Mouse (Mus musculus) intestine, postnatal 0 days (tissue): ENCODE data around the gene Slitrk5. TPM values are rescaled to one million over a fixed set of nuclear protein-coding genes. Genes with fewer than 3 reads are reported as not detected.
A peak's percentile ranks its signal among the peaks of the same experiment; 100 is the strongest.

ENCODE experiments used
- ATAC-seq: fragments of 200-750 bp; cut with Nextera tagmentation; 2 replicates; pipeline ENCODE4 v1.8.0; 2017; ENCODE audit warnings: mild to moderate bottlenecking, moderate TSS enrichment, moderate library complexity
- H3K27ac ChIP-seq: fragments of 300-500 bp; sonication (generic); 2 replicates; pipeline ENCODE4 v1.5.1; 2014; ENCODE audit warnings: mild to moderate bottlenecking, low read depth, low read length, moderate library complexity
- H3K27me3 ChIP-seq: fragments of 300-500 bp; sonication (generic); replicated peaks from 2 replicates; pipeline ENCODE4 v1.6.1; 2014; ENCODE audit warnings: low read length, mixed read lengths; ENCODE audit not compliant: control insufficient read depth, insufficient read depth
- H3K36me3 ChIP-seq: fragments of 300-500 bp; sonication (generic); 2 replicates; pipeline ENCODE4 v1.6.1; 2014; ENCODE audit warnings: mild to moderate bottlenecking, moderate library complexity; ENCODE audit not compliant: control insufficient read depth, insufficient read depth
- H3K4me1 ChIP-seq: fragments of 300-500 bp; sonication (generic); replicated peaks from 2 replicates; pipeline ENCODE4 v1.6.1; 2014; ENCODE audit warnings: antibody characterized with exemption, low read length, mixed read lengths; ENCODE audit not compliant: control insufficient read depth, insufficient read depth
- H3K4me2 ChIP-seq: fragments of 300-500 bp; sonication (generic); replicated peaks from 2 replicates; pipeline ENCODE4 v1.6.1; 2014; ENCODE audit warnings: low read depth, mild to moderate bottlenecking, moderate library complexity
- H3K4me3 ChIP-seq: fragments of 300-500 bp; sonication (generic); 2 replicates; pipeline ENCODE4 v1.5.1; 2014; ENCODE audit warnings: low read depth, low read length
- H3K9ac ChIP-seq: fragments of 300-500 bp; sonication (generic); 2 replicates; pipeline ENCODE4 v1.6.1; 2014; ENCODE audit warnings: mild to moderate bottlenecking, low read depth, low read length
- H3K9me3 ChIP-seq: fragments of 300-500 bp; sonication (generic); 2 replicates; pipeline ENCODE4 v1.6.1; 2016; ENCODE audit warnings: mixed run types; ENCODE audit not compliant: control insufficient read depth
- CTCF ChIP-seq: sonication (generic); IDR thresholded peaks from 2 replicates; pipeline ENCODE4 v1.5.1; 2016; ENCODE audit warnings: low read depth, mild to moderate bottlenecking, control low read depth, antibody characterized with exemption, moderate library complexity
- WGBS: fragments of 180-500 bp; shearing (Covaris S2); extraction: QIAGEN DNeasy Blood & Tissue Kit; methylation state at CpG from one replicate; pipeline ENCODE4 v1.1.7; 2014; 5-methylcytosine and 5-hydroxymethylcytosine counted together
- polyA plus RNA-seq: library from polyadenylated mRNA; unstranded; fragments of >200 nt; fragmentation: Nextera tagmentation; extraction: Ambion mirVana; gene quantifications from 2 replicates; pipeline ENCODE4 v1.2.1, GENCODE M21; 2015

Slitrk5 gene
- polyA plus RNA-seq: 1.1 TPM in 2 replicates

DNA sequence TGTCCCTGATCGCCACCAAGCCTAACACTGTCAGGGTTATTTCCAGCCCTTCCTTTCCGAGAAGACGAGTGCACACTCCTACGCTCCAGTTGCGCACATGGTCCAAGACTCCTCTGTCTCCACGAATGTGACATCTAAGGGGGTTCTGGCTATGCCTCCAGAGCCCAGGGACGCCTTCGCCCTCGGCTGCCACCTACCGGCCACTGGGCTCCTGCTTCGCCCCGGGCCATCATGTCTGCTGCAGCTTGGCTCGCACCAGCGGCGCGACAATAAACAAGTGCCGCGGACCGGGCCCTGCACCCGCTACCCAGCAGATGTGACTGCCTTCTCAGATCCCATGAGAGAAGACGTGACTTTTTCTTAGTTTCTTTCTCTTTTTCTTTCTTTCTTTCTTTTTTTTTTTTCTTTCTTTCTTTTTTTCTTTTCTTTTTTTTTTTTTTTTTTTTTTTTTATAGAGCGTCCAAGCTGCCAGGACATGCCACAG, at the start of gene Slitrk5:
Gene Slitrk5 (plus strand): TSS at position 434 of the 484 bp plus-strand sequence.
- Histone ChIP-seq H3K27ac (no peak within 1 kb of the TSS), H3K27me3 (peaks cover 34% of the 10 kb centered on the region), H3K4me3 (peak within 1 kb of the TSS; percentile 68), H3K36me3 (no peaks in the 10 kb centered on the region), H3K4me2 (peak within 1 kb of the TSS; percentile 99), H3K9ac (peak within 1 kb of the TSS; percentile 40; the same call in 1 of the 2 replicates), H3K4me1 (no peaks in the 10 kb centered on the region), H3K9me3 (no peaks in the 10 kb centered on the region)
- peak; percentile 67; the same call in 1 of the 2 replicates for ATAC-seq
- 1% methylated on average over 22 of the region's 22 CpGs for WGBS
- peak; percentile 96 for TF ChIP-seq CTCF

DNA sequence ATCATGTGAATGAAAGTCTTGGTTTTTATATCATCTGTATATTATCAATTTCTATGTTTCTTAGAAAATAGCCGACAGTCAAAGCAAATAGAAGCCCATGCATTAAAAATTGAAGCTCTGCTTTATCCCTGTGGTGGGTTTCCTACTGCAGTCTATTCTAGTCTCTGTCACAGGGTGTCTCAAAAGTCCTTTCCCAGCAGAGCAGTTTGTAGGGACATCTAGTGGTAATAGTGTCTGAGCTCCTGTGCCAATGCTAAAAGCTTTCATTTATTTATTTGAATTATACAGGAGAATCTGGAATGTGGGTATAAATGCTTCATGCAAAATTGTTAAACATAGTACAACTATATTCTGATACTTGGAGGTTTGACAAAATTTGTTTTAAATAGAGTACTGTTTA, 2.0 kb upstream of the Slitrk5 start:
- H3K4me1 ChIP-seq: no peaks in the 10 kb centered on the region
- H3K27ac ChIP-seq: no peak overlapping the region
- H3K36me3 ChIP-seq: no peaks in the 10 kb centered on the region
- 53% methylated on average over 1 of the region's 1 CpGs for WGBS
- H3K27me3 ChIP-seq: peaks cover 24% of the 10 kb centered on the region
- H3K4me2 ChIP-seq: no peak overlapping the region
- H3K9me3 ChIP-seq: no peaks in the 10 kb centered on the region
- ATAC-seq: no peak
- H3K9ac ChIP-seq: no peak overlapping the region
- no peak overlapping the region for H3K4me3 ChIP-seq
- peak; percentile 44 for TF ChIP-seq CTCF

DNA sequence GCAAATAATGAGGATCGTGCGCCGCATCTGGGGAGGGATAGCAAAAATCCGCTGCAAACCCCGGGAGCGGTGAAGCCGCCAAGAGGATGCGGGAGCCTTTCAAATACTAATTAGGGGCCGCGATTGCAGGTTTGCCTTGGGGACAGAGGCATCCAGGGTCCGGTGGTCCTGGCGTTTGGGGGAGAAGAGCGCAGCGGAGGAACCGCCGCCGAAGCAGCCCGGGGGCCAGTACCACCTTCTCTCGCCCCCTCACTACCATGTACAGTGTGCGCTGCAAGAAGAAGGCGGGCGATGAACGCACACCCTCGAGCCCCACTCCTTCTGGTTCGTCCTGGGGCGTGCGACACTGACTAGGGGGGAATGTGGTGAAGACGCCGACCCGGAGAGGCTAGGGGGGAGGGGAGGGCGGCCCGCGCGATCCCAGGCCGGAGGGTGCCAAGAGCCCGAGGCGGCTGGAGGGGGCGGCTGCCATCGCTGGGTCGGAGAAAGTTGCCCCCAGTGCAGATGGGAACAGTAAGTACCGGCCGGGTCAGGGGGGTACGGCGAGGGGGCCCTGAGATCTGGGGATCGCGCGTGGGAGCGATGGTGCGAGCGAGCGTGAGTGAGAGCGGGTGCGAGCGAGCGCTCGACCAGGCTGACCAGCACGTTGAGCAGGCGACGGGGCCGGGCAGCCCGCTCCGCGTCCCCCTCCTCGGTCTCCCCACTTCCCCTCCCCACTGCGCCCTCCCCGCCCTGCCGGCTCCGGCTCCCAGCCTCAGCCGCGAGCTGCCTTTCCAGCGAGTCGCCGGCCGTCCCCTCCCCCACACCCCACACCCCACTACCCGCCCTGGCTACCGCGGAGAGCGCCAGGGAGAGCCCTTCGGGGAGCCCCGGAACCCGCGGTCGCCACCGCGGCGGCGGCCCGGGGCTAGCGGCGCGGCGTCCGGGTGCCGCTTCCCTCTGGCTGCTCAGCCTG, 591 bp downstream of the Slitrk5 start:
- Histone ChIP-seq H3K9ac (peak overlapping the region; percentile 40; the same call in 1 of the 2 replicates), H3K27me3 (peaks cover 42% of the 10 kb centered on the region), H3K36me3 (no peaks in the 10 kb centered on the region), H3K4me2 (peak overlapping the region; percentile 99), H3K4me3 (peak overlapping the region; percentile 68), H3K27ac (no peak overlapping the region), H3K9me3 (no peaks in the 10 kb centered on the region), H3K4me1 (no peaks in the 10 kb centered on the region)
- TF ChIP-seq CTCF: no peak
- ATAC-seq: peak; percentile 55
- under 1% methylated on average over 83 of the region's 94 CpGs for WGBS

DNA sequence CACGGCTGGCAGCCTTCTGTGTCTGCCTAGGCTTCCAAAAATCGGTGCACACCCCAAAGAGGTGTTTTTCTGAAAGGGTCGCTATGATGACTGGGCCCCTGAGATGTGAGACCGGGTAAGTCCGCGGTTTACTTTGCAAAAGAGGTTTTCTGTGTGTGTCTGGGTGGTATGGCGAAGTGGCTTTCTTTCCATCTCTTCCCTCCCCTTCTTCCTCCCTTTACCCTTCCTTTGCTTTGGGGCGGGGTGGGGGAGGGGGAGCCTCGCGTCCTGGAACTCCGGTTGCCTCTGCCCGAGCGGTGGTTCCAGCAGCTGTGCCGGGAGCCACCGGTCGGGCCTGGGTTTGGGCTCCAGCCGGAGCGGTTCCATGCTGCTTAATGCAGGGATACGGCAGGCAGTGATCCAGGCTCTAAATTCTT, 1.3 kb downstream of the Slitrk5 start:
- Histone ChIP-seq H3K4me2 (peak overlapping the region; percentile 99), H3K27ac (no peak overlapping the region), H3K9ac (0 out of 2 replicates have a peak overlapping the region, but pooled peaks have one; percentile 40), H3K27me3 (peaks cover 45% of the 10 kb centered on the region), H3K4me3 (peak overlapping the region; percentile 68), H3K36me3 (no peaks in the 10 kb centered on the region), H3K9me3 (no peaks in the 10 kb centered on the region), H3K4me1 (no peaks in the 10 kb centered on the region; the same call in 1 of the 2 replicates)
- WGBS: under 1% methylated on average over 19 of the region's 19 CpGs
- TF ChIP-seq CTCF: no peak
- ATAC-seq: peak; percentile 14; the same call in 1 of the 2 replicates

DNA sequence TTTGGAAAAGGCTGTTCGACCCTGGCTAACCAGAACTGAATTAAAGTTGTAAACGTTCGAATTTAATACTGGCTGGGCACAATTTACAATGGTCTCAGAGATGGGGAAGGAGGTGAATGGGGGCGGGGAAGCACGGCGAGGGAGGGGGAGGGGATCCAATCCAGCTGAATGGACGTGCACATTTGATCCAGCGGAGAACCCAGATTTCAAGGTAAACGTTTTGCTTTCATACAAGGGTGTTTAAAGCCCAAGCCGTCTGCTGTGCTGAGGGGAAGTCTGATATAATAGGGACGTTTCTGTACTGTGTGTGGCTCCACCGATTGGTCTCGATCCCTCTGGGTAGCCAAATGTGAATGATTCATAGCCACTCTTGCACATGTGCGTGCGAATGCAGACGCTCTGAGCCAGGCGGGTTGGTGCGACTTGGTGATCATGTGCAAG, 2.0 kb downstream of the Slitrk5 start:
- peaks cover 48% of the 10 kb centered on the region for H3K27me3 ChIP-seq
- no peak for ATAC-seq
- no peaks in the 10 kb centered on the region for H3K36me3 ChIP-seq
- H3K27ac ChIP-seq: no peak overlapping the region
- WGBS: 2% methylated on average over 18 of the region's 18 CpGs
- TF ChIP-seq CTCF: no peak
- no peaks in the 10 kb centered on the region for H3K9me3 ChIP-seq
- H3K4me2 ChIP-seq: peak overlapping the region; percentile 99
- peak overlapping the region; percentile 68 for H3K4me3 ChIP-seq
- H3K4me1 ChIP-seq: no peaks in the 10 kb centered on the region; the same call in 1 of the 2 replicates
- no peak overlapping the region for H3K9ac ChIP-seq
